Mouse (Mus musculus) embryonic facial prominence, embryonic 12.5 days (tissue): ENCODE results near the gene Atp1a4. TPM values are rescaled to one million over a fixed set of nuclear protein-coding genes. Genes with fewer than 3 reads are reported as not detected.

Source experiments
- ATAC-seq: fragments of 200-750 bp; cut with Nextera tagmentation; 2 replicates; pipeline ENCODE4 v1.8.0; 2017; ENCODE audit not compliant: insufficient number of reproducible peaks, insufficient read depth, low FRiP score, low TSS enrichment
- H3K27ac ChIP-seq: fragments of 300-500 bp; sonication (generic); 2 replicates; pipeline ENCODE4 v1.5.1; 2016; ENCODE audit warnings: mild to moderate bottlenecking
- H3K27me3 ChIP-seq: fragments of 300-500 bp; sonication (generic); 2 replicates; pipeline ENCODE4 v1.6.1; 2016; ENCODE audit warnings: mild to moderate bottlenecking, moderate library complexity
- H3K36me3 ChIP-seq: fragments of 300-500 bp; sonication (generic); 2 replicates; pipeline ENCODE4 v1.6.1; 2016; ENCODE audit warnings: mild to moderate bottlenecking
- H3K4me1 ChIP-seq: fragments of 300-500 bp; sonication (generic); 2 replicates; pipeline ENCODE4 v1.6.1; 2016
- H3K4me2 ChIP-seq: fragments of 300-500 bp; sonication (generic); replicated peaks from 2 replicates; pipeline ENCODE4 v1.6.1; 2016; ENCODE audit warnings: mild to moderate bottlenecking, moderate library complexity
- H3K4me3 ChIP-seq: fragments of 300-500 bp; sonication (generic); 2 replicates; pipeline ENCODE4 v1.5.1; 2016; ENCODE audit warnings: mild to moderate bottlenecking
- H3K9ac ChIP-seq: fragments of 300-500 bp; sonication (generic); 2 replicates; pipeline ENCODE4 v1.6.1; 2016; ENCODE audit warnings: mild to moderate bottlenecking, moderate library complexity
- H3K9me3 ChIP-seq: fragments of 300-500 bp; sonication (generic); 2 replicates; pipeline ENCODE4 v1.6.1; 2016; ENCODE audit warnings: mild to moderate bottlenecking, moderate library complexity
- WGBS: fragments of 180-500 bp; shearing (Covaris S2); methylation state at CpG from one replicate; pipeline ENCODE4 v1.1.7; 2016; 5-methylcytosine and 5-hydroxymethylcytosine counted together
- polyA plus RNA-seq: library from polyadenylated mRNA; unstranded; fragments of >200 nt; fragmentation: Nextera tagmentation; extraction: Ambion mirVana; gene quantifications from 2 replicates; pipeline ENCODE4 v1.2.1, GENCODE M21; 2016

Atp1a4 gene
- polyA plus RNA-seq, 1 experiment from 2014 or later, result not detected

- Histone ChIP-seq H3K36me3 (no peaks in the 10 kb centered on the region), H3K27me3 (no peaks in the 10 kb centered on the region), H3K4me1 (peaks cover 53% of the 10 kb centered on the region), H3K4me3 (peak within 1 kb of the TSS; percentile 9), H3K4me2 (peak within 1 kb of the TSS; percentile 33), H3K9ac (0 out of 2 replicates have a peak within 1 kb of the TSS, but pooled peaks have one; percentile 11), H3K9me3 (no peaks in the 10 kb centered on the region), H3K27ac (peak within 1 kb of the TSS; percentile 55)
- 0 out of 2 replicates have a peak, but pooled peaks have one; percentile 25 for ATAC-seq
- 7% methylated on average over 16 of the region's 16 CpGs for WGBS
Observed at GRCm38 (mm10) chr1:172297611-172298537, 39.7 kb upstream of the Atp1a4 start, which contains the start of gene Atp1a2. Gene Atp1a2, minus strand, starts transcription at chr1:172298064.

GRCm38 (mm10) chr1:172296816-172297510 is 38.7 kb upstream of the Atp1a4 start:
- no peak for ATAC-seq
- H3K9ac ChIP-seq, result 0 out of 2 replicates have a peak overlapping the region, but pooled peaks have one; percentile 11
- WGBS, result 83% methylated on average over 6 of the region's 6 CpGs
- H3K36me3 ChIP-seq, result no peaks in the 10 kb centered on the region
- peak overlapping the region; percentile 33 for H3K4me2 ChIP-seq
- no peaks in the 10 kb centered on the region for H3K9me3 ChIP-seq
- peak overlapping the region; percentile 9 for H3K4me3 ChIP-seq
- peaks cover 47% of the 10 kb centered on the region for H3K4me1 ChIP-seq
- H3K27ac ChIP-seq, result 0 out of 2 replicates have a peak overlapping the region, but pooled peaks have one; percentile 55
- H3K27me3 ChIP-seq, result no peaks in the 10 kb centered on the region

DNA sequence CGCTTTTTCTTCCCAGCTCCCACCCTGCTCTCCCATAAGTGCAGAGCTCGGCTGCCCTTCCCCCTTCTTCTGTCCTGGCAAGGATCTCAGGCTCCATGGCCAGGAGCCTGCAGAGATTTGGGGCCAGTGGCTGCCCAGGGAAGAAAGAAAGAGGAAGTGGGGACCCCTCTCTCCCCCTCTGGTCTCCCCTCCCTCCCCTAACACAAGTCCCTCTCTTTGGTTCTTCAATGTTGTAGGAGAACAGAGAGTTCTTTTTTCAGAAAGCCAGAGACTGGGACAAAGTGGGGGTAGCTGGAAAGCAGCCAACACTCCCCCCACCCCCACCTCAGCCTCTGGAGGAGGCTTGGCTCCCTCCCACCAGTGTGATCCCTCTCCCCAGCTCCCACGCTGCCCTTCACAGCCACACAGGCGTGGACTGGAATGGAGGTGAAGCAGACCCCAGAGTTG is 37.6 kb upstream of the Atp1a4 start:
- H3K4me2 ChIP-seq, result peak overlapping the region; percentile 21; the same call in 1 of the 2 replicates
- 36% methylated on average over 4 of the region's 4 CpGs for WGBS
- no peaks in the 10 kb centered on the region for H3K36me3 ChIP-seq
- H3K9ac ChIP-seq, result peak overlapping the region; percentile 7; the same call in 1 of the 2 replicates
- no peaks in the 10 kb centered on the region for H3K9me3 ChIP-seq
- H3K4me3 ChIP-seq, result no peak overlapping the region
- peak overlapping the region; percentile 60 for H3K27ac ChIP-seq
- no peaks in the 10 kb centered on the region for H3K27me3 ChIP-seq
- peaks cover 41% of the 10 kb centered on the region for H3K4me1 ChIP-seq
- peak; percentile 48; the same call in 1 of the 2 replicates for ATAC-seq

DNA sequence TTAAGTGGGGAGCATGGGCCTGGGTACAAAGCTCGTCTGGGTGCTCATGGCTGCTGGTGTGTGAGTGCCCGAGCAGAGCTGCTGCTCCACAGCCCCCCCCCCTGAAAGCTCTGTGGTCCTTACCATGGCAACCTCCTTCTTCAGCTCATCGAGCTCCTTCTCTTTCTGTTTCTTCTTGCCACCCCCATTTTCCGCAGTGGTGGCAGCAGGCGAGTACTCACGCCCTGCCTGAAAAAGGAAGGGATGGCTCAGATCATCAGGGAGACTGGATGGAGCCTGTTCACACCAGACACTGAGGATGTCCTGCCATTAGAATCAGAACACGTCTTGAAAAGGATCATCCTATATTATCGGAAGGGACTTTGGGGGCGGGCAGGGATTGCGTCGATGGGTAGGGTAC is 35.2 kb upstream of the Atp1a4 start:
- H3K9me3 ChIP-seq, result no peaks in the 10 kb centered on the region
- H3K4me3 ChIP-seq, result no peak overlapping the region
- H3K27me3 ChIP-seq, result no peaks in the 10 kb centered on the region
- H3K4me1 ChIP-seq, result peaks cover 30% of the 10 kb centered on the region
- H3K9ac ChIP-seq, result no peak overlapping the region
- ATAC-seq, result no peak
- no peak overlapping the region for H3K27ac ChIP-seq
- 86% methylated on average over 11 of the region's 11 CpGs for WGBS
- H3K36me3 ChIP-seq, result no peaks in the 10 kb centered on the region
- H3K4me2 ChIP-seq, result no peak overlapping the region

GRCm38 (mm10) chr1:172292880-172293279 is 34.7 kb upstream of the Atp1a4 start:
- 87% methylated on average over 2 of the region's 2 CpGs for WGBS
- no peak for ATAC-seq

GRCm38 (mm10) chr1:172289617-172289946 is 31.4 kb upstream of the Atp1a4 start:
- H3K27ac ChIP-seq, result no peak overlapping the region
- 87% methylated on average over 3 of the region's 3 CpGs for WGBS
- no peak overlapping the region for H3K4me3 ChIP-seq
- H3K9ac ChIP-seq, result no peak overlapping the region
- H3K36me3 ChIP-seq, result no peaks in the 10 kb centered on the region
- no peaks in the 10 kb centered on the region for H3K4me1 ChIP-seq
- no peaks in the 10 kb centered on the region for H3K27me3 ChIP-seq
- no peak for ATAC-seq
- H3K4me2 ChIP-seq, result no peak overlapping the region
- H3K9me3 ChIP-seq, result no peaks in the 10 kb centered on the region

More at GRCm38 (mm10) chr1:172292880-172293279, 34.7 kb upstream of the Atp1a4 start:
- Histone ChIP-seq H3K9ac (no peak overlapping the region), H3K27ac (no peak overlapping the region), H3K9me3 (no peaks in the 10 kb centered on the region), H3K4me1 (peaks cover 24% of the 10 kb centered on the region), H3K4me3 (no peak overlapping the region), H3K4me2 (no peak overlapping the region), H3K36me3 (no peaks in the 10 kb centered on the region), H3K27me3 (no peaks in the 10 kb centered on the region)

DNA sequence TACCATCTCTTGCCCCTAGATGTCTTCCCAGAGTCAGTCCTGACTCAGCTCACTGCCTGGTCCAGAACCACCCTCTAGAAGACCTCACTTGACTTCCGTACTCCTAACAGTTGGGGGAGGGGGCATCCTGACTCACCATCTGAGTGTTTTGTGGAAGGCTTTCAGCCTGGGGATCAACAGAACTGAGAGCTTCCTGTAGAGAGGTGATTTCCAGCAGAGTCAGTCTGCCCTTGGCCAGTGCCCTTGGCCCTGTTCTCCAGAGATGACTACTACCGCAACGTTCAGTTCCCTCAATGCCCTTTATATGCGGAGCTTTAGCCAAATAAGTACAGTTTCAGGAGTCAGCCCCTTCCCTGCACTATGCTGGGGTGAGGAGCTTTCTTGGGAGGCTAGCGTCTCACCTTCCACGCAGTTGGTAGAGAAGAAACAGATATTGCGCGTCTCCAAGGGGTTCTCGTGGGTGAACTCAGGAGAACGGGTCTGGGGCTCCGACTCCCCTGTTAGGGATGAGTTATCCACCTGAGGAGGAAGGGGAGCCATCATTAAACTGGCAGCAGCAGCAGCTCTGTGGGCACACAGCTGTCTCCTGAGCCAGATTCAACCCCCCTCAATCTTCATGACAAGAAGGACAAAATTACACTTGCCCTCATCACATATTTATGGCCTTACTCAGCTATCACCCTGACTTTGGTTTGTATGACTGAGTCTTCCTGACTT is 30.8 kb upstream of the Atp1a4 start:
- Histone ChIP-seq H3K27ac (no peak overlapping the region), H3K4me1 (no peaks in the 10 kb centered on the region), H3K36me3 (no peaks in the 10 kb centered on the region), H3K4me3 (no peak overlapping the region), H3K9me3 (no peaks in the 10 kb centered on the region), H3K9ac (no peak overlapping the region), H3K27me3 (no peaks in the 10 kb centered on the region), H3K4me2 (no peak overlapping the region)
- 91% methylated on average over 11 of the region's 11 CpGs for WGBS
- no peak for ATAC-seq

GRCm38 (mm10) chr1:172286740-172287139 is 28.5 kb upstream of the Atp1a4 start:
- no peak overlapping the region for H3K4me3 ChIP-seq
- no peak overlapping the region for H3K9ac ChIP-seq
- H3K27me3 ChIP-seq, result no peaks in the 10 kb centered on the region
- no peak overlapping the region for H3K4me2 ChIP-seq
- no peaks in the 10 kb centered on the region for H3K9me3 ChIP-seq
- 89% methylated on average over 5 of the region's 5 CpGs for WGBS
- H3K4me1 ChIP-seq, result no peaks in the 10 kb centered on the region
- H3K27ac ChIP-seq, result no peak overlapping the region
- H3K36me3 ChIP-seq, result no peaks in the 10 kb centered on the region
- no peak for ATAC-seq

GRCm38 (mm10) chr1:172284221-172284620 is 26.0 kb upstream of the Atp1a4 start:
- Histone ChIP-seq H3K4me1 (no peaks in the 10 kb centered on the region), H3K4me2 (no peak overlapping the region), H3K36me3 (no peaks in the 10 kb centered on the region), H3K4me3 (no peak overlapping the region), H3K9ac (no peak overlapping the region), H3K27me3 (no peaks in the 10 kb centered on the region), H3K27ac (no peak overlapping the region), H3K9me3 (no peaks in the 10 kb centered on the region)
- ATAC-seq, result no peak
- 88% methylated on average over 14 of the region's 14 CpGs for WGBS

DNA sequence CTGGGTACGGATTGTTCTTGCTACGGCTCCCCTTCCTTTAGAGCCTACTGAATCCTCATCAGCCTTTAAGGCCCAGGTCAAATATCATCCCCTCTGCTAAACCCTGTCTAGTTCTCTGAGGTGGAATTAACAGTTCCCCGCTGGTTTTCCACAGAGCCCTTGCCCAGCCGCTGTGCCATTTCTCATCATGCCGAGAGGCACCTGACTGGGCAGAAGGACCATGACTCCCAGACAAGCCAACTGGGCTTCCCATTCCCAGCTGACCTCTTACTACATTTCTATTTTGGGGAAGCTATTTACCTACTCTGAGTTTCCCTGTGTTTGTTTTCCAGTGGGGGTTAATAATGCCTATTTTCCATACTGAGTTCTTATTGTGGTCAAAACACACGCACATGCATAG is 24.9 kb upstream of the Atp1a4 start:
- WGBS, result 91% methylated on average over 6 of the region's 6 CpGs
- H3K9ac ChIP-seq, result no peak overlapping the region
- H3K4me2 ChIP-seq, result no peak overlapping the region
- H3K4me3 ChIP-seq, result no peak overlapping the region
- H3K27ac ChIP-seq, result no peak overlapping the region
- H3K27me3 ChIP-seq, result no peaks in the 10 kb centered on the region
- no peaks in the 10 kb centered on the region for H3K9me3 ChIP-seq
- no peaks in the 10 kb centered on the region for H3K36me3 ChIP-seq
- H3K4me1 ChIP-seq, result no peaks in the 10 kb centered on the region
- no peak for ATAC-seq

DNA sequence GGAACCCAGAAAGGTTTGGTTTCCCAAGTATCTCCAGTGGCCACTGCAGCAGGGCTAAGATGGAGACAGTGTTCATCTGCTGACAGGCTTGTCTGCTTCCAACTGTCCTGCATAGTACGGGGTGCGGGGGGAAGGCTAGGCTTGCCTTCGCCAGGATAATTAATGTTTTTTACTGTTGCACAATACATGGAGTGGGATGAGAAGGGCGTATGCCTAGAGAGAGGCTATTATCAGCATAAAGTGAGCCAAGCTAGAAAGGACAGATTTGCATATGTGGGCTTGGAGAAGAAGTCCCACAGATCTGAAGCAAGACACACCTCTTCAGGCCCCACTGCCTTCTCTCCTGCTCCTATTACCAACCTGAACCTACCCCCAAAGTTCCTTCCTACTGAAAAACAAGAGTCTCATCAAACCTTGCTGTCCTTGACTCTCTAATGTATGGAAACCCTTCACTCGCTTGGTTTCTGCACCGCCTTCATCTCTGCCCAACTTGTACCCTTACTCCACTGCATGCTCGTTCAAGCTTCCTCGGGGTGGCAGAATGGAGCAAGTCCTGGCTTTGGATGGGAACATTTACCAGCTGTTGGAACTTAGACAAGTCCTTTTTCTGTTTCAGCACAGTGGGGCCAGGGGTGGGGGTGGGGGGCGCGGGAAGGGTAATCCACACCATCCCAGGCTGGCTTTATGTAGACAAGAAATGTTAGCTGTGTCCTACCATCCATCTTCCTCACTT is 23.5 kb upstream of the Atp1a4 start:
- no peak for ATAC-seq
- Histone ChIP-seq H3K27ac (no peak overlapping the region), H3K27me3 (no peaks in the 10 kb centered on the region), H3K4me1 (no peaks in the 10 kb centered on the region), H3K4me3 (no peak overlapping the region), H3K9ac (no peak overlapping the region), H3K36me3 (no peaks in the 10 kb centered on the region), H3K9me3 (no peaks in the 10 kb centered on the region), H3K4me2 (no peak overlapping the region)
- WGBS, result 86% methylated on average over 10 of the region's 10 CpGs
